ENCODE assay signal across 8 mouse cellular contexts in genomic region chr7:125580625-125581316, GRCm38 (mm10). TPM values are rescaled to one million over a fixed set of nuclear protein-coding genes. Genes with fewer than 3 reads are reported as not detected.
DNase-seq lines count a peak whose midpoint lies in the region; ATAC-seq lines count a peak whose summit lies in the region.

No protein-coding gene starts in this region.

- H3K4me3 ChIP-seq in embryonic facial prominence, embryonic 13.5 days: peak overlapping the region; percentile 40
- peak overlapping the region; percentile 37 for H3K4me3 ChIP-seq in intestine, embryonic 16.5 days (ENCODE audit: low read length)
- H3K4me3 ChIP-seq in neural tube, embryonic 14.5 days (ENCODE audit: low read depth, low read length): peak overlapping the region; percentile 37

- DNase-seq in frontal cortex, postnatal 10 days (ENCODE audit: low spot score in 2 of 2): no peak
- DNase-seq in 3134 (ENCODE audit: extremely low read depth, insufficient read length, low spot score): peak; percentile 62
- DNase-seq in adrenal gland, adult 8-10 months: no peak
- DNase-seq in thymus, postnatal 25 days: no peak

- peaks cover 12% of the 10 kb centered on the region for H3K4me1 ChIP-seq in embryonic facial prominence, embryonic 13.5 days
- H3K4me1 ChIP-seq in intestine, embryonic 16.5 days (ENCODE audit: control insufficient read depth, insufficient read depth, low read length): peaks cover 22% of the 10 kb centered on the region
- H3K4me1 ChIP-seq in neural tube, embryonic 14.5 days (ENCODE audit: control insufficient read depth, insufficient read depth, low read length): peaks cover 11% of the 10 kb centered on the region; the same call in 1 of the 2 replicates

- no peaks in the 10 kb centered on the region for H3K9me3 ChIP-seq in embryonic facial prominence, embryonic 13.5 days
- no peaks in the 10 kb centered on the region for H3K9me3 ChIP-seq in intestine, embryonic 16.5 days (ENCODE audit: control insufficient read depth, low read length)
- H3K9me3 ChIP-seq in neural tube, embryonic 14.5 days (ENCODE audit: control insufficient read depth, low read length): no peaks in the 10 kb centered on the region

- H3K9ac ChIP-seq in embryonic facial prominence, embryonic 13.5 days: peak overlapping the region; percentile 65
- H3K9ac ChIP-seq in intestine, embryonic 16.5 days (ENCODE audit: low read depth, low read length): peak overlapping the region; percentile 58
- H3K9ac ChIP-seq in neural tube, embryonic 14.5 days (replicated peaks; ENCODE audit: low read depth, low read length): peak overlapping the region; percentile 47

- no peak overlapping the region; the same call in 1 of the 2 replicates for H3K27ac ChIP-seq in embryonic facial prominence, embryonic 13.5 days
- H3K27ac ChIP-seq in intestine, embryonic 16.5 days (ENCODE audit: low read length): no peak overlapping the region; the same call in 1 of the 2 replicates
- H3K27ac ChIP-seq in neural tube, embryonic 14.5 days (ENCODE audit: low read depth, low read length): no peak overlapping the region

- peaks cover 7% of the 10 kb centered on the region for H3K36me3 ChIP-seq in embryonic facial prominence, embryonic 13.5 days
- H3K36me3 ChIP-seq in intestine, embryonic 16.5 days (ENCODE audit: control insufficient read depth, insufficient read depth, low read length): no peaks in the 10 kb centered on the region
- no peaks in the 10 kb centered on the region for H3K36me3 ChIP-seq in neural tube, embryonic 14.5 days (ENCODE audit: control insufficient read depth, insufficient read depth, low read length)

- peaks cover 4% of the 10 kb centered on the region; the same call in 1 of the 2 replicates for H3K27me3 ChIP-seq in embryonic facial prominence, embryonic 13.5 days
- H3K27me3 ChIP-seq in intestine, embryonic 16.5 days (replicated peaks; ENCODE audit: control insufficient read depth, insufficient read depth, low read length): no peaks in the 10 kb centered on the region
- H3K27me3 ChIP-seq in neural tube, embryonic 14.5 days (ENCODE audit: control insufficient read depth, insufficient read depth, low read length): no peaks in the 10 kb centered on the region

- WGBS in embryonic facial prominence, embryonic 13.5 days: 10% methylated on average over 16 of the region's 16 CpGs
- 9% methylated on average over 16 of the region's 16 CpGs for WGBS in intestine, embryonic 16.5 days
- WGBS in neural tube, embryonic 14.5 days: 7% methylated on average over 16 of the region's 16 CpGs

- ATAC-seq in frontal cortex, adult (ENCODE audit: low TSS enrichment): peak; percentile 47
- no peak for ATAC-seq in embryonic facial prominence, embryonic 13.5 days (ENCODE audit: insufficient number of reproducible peaks, insufficient read depth, low FRiP score, low TSS enrichment, low read depth)
- 0 out of 2 replicates have a peak, but pooled peaks have one; percentile 6 for ATAC-seq in intestine, embryonic 16.5 days
- 0 out of 2 replicates have a peak, but pooled peaks have one; percentile 20 for ATAC-seq in neural tube, embryonic 14.5 days (ENCODE audit: low read depth)

- peak overlapping the region; percentile 81 for H3K4me2 ChIP-seq in embryonic facial prominence, embryonic 13.5 days
- peak overlapping the region; percentile 73 for H3K4me2 ChIP-seq in intestine, embryonic 16.5 days (ENCODE audit: low read depth, low read length)
- peak overlapping the region; percentile 96 for H3K4me2 ChIP-seq in neural tube, embryonic 14.5 days (ENCODE audit: low read depth, low read length)

RNA-seq across cellular contexts. Expression of gene Il21r, which starts 22.5 kb away (rescaled TPM):
- polyA plus RNA-seq in embryonic facial prominence, embryonic 13.5 days (2015; fragmentation: Nextera tagmentation; extraction: Ambion mirVana): 0.67 and 0.81 TPM in 2 replicates
- polyA plus RNA-seq in intestine, embryonic 16.5 days (2015; fragmentation: Nextera tagmentation; extraction: Ambion mirVana): 0.38 and 0.59 TPM in 2 replicates
- polyA plus RNA-seq in neural tube, embryonic 14.5 days (2014; fragmentation: Nextera tagmentation; extraction: Ambion mirVana): 0.50 TPM in 1 of 2 replicates, not detected in the other
- 1 to 10 TPM in 2 of 4 experiments, under 1 TPM in 2; 0.70 to 1.6 (median 0.96) TPM for total RNA-seq in adrenal gland, adult 8-10 months (2022)

RNA-seq across cellular contexts. Expression of gene Il4ra, which starts 28.9 kb away (rescaled TPM):
- 7.0 and 7.7 TPM in 2 replicates for polyA plus RNA-seq in embryonic facial prominence, embryonic 13.5 days (2015; fragmentation: Nextera tagmentation; extraction: Ambion mirVana)
- 12.6 and 14.5 TPM in 2 replicates for polyA plus RNA-seq in intestine, embryonic 16.5 days (2015; fragmentation: Nextera tagmentation; extraction: Ambion mirVana)
- 2.4 and 5.1 TPM in 2 replicates for polyA plus RNA-seq in neural tube, embryonic 14.5 days (2014; fragmentation: Nextera tagmentation; extraction: Ambion mirVana)
- total RNA-seq in adrenal gland, adult 8-10 months (2022): 100 to 1,000 TPM in 2 of 4 experiments, 10 to 100 TPM in 2; 33.7 to 203 (median 102) TPM
